Mouse (Mus musculus): ENCODE results near the gene Pes1. TPM values are rescaled to one million over a fixed set of nuclear protein-coding genes. Genes with fewer than 3 reads are reported as not detected.
"Not testable (repeated sequence)": the region's sequence is repeated elsewhere in the genome, so short reads cannot be mapped to it uniquely, and the experiment has no call there.

Gene Pes1
- total and polyA plus RNA-seq, 2 experiments from 2014 or later: 29.8 to 39.7 TPM

GRCm38 (mm10) chr11:3941371-3941770 is 22.4 kb upstream of the Pes1 start:
- no peak overlapping the region for H3K9ac ChIP-seq (replicated peaks; ENCODE audit: low read depth, low read length)
- H3K27me3 ChIP-seq (ENCODE audit: control insufficient read depth, insufficient read depth, low read length): no peaks in the 10 kb centered on the region
- no peaks in the 10 kb centered on the region for H3K9me3 ChIP-seq (replicated peaks; ENCODE audit: control insufficient read depth, low read length)
- no peak for TF ChIP-seq EP300 (IDR thresholded peaks at IDR 0.05; ENCODE audit: low read depth)
- TF ChIP-seq CTCF (IDR thresholded peaks at IDR 0.05; ENCODE audit: low read depth): no peak
- H3K4me1 ChIP-seq (ENCODE audit: control insufficient read depth, insufficient read depth): no peaks in the 10 kb centered on the region
- H3K27ac ChIP-seq (ENCODE audit: low read depth): no peak overlapping the region
- no peak overlapping the region for H3K4me2 ChIP-seq (ENCODE audit: low read depth, low read length)
- no peak overlapping the region for H3K4me3 ChIP-seq (ENCODE audit: low read depth, low read length)
- DNase-seq (ENCODE audit: low spot score) (no peak), ATAC-seq (ENCODE audit: insufficient read depth, low read depth) (no peak)
- H3K36me3 ChIP-seq (replicated peaks; ENCODE audit: control insufficient read depth, insufficient read depth, low read length): no peaks in the 10 kb centered on the region
- 79% methylated on average over 7 of the region's 7 CpGs for WGBS

GRCm38 (mm10) chr11:3946386-3946785 is 17.4 kb upstream of the Pes1 start:
- Histone ChIP-seq H3K36me3 (replicated peaks; ENCODE audit: control insufficient read depth, insufficient read depth, low read length) (no peaks in the 10 kb centered on the region), H3K9me3 (replicated peaks; ENCODE audit: control insufficient read depth, low read length) (no peaks in the 10 kb centered on the region), H3K4me2 (ENCODE audit: low read depth, low read length) (no peak overlapping the region), H3K27me3 (ENCODE audit: control insufficient read depth, insufficient read depth, low read length) (no peaks in the 10 kb centered on the region), H3K27ac (ENCODE audit: low read depth) (no peak overlapping the region), H3K4me3 (ENCODE audit: low read depth, low read length) (no peak overlapping the region), H3K9ac (replicated peaks; ENCODE audit: low read depth, low read length) (no peak overlapping the region), H3K4me1 (ENCODE audit: control insufficient read depth, insufficient read depth) (no peaks in the 10 kb centered on the region)
- ATAC-seq (ENCODE audit: insufficient read depth, low read depth) (no peak), DNase-seq (ENCODE audit: low spot score) (no peak)
- 26% methylated on average over 1 of the region's 1 CpGs for WGBS
- TF ChIP-seq EP300 (IDR thresholded peaks at IDR 0.05; ENCODE audit: low read depth) (no peak), CTCF (IDR thresholded peaks at IDR 0.05; ENCODE audit: low read depth) (no peak)

GRCm38 (mm10) chr11:3954876-3955275 is 8.9 kb upstream of the Pes1 start:
- not testable (repeated sequence) for H3K4me1 ChIP-seq (ENCODE audit: control insufficient read depth, insufficient read depth); DNase-seq (ENCODE audit: low spot score); H3K27ac ChIP-seq (ENCODE audit: low read depth); H3K36me3 ChIP-seq (replicated peaks; ENCODE audit: control insufficient read depth, insufficient read depth, low read length); H3K27me3 ChIP-seq (ENCODE audit: control insufficient read depth, insufficient read depth, low read length); ATAC-seq (ENCODE audit: insufficient read depth, low read depth); H3K4me3 ChIP-seq (ENCODE audit: low read depth, low read length); H3K4me2 ChIP-seq (ENCODE audit: low read depth, low read length); H3K9me3 ChIP-seq (replicated peaks; ENCODE audit: control insufficient read depth, low read length); H3K9ac ChIP-seq (replicated peaks; ENCODE audit: low read depth, low read length)
- 77% methylated on average over 5 of the region's 5 CpGs for WGBS

- WGBS: 74% methylated on average over 4 of the region's 4 CpGs
- H3K4me2 ChIP-seq (ENCODE audit: low read depth, low read length); H3K36me3 ChIP-seq (replicated peaks; ENCODE audit: control insufficient read depth, insufficient read depth, low read length); ATAC-seq (ENCODE audit: insufficient read depth, low read depth); H3K9me3 ChIP-seq (replicated peaks; ENCODE audit: control insufficient read depth, low read length); H3K4me1 ChIP-seq (ENCODE audit: control insufficient read depth, insufficient read depth); H3K9ac ChIP-seq (replicated peaks; ENCODE audit: low read depth, low read length); H3K27ac ChIP-seq (ENCODE audit: low read depth); H3K27me3 ChIP-seq (ENCODE audit: control insufficient read depth, insufficient read depth, low read length); DNase-seq (ENCODE audit: low spot score); H3K4me3 ChIP-seq (ENCODE audit: low read depth, low read length): not testable (repeated sequence)
Measured at GRCm38 (mm10) chr11:3955371-3955770, 8.4 kb upstream of the Pes1 start.

GRCm38 (mm10) chr11:3960901-3961300 is 2.9 kb upstream of the Pes1 start:
- H3K9me3 ChIP-seq (replicated peaks; ENCODE audit: control insufficient read depth, low read length): no peaks in the 10 kb centered on the region
- no peaks in the 10 kb centered on the region for H3K36me3 ChIP-seq (replicated peaks; ENCODE audit: control insufficient read depth, insufficient read depth, low read length)
- peaks cover 11% of the 10 kb centered on the region for H3K4me1 ChIP-seq (ENCODE audit: control insufficient read depth, insufficient read depth)
- H3K4me3 ChIP-seq (ENCODE audit: low read depth, low read length): no peak overlapping the region
- H3K4me2 ChIP-seq (ENCODE audit: low read depth, low read length): no peak overlapping the region
- no peak for TF ChIP-seq CTCF (IDR thresholded peaks at IDR 0.05; ENCODE audit: low read depth)
- no peak for TF ChIP-seq EP300 (IDR thresholded peaks at IDR 0.05; ENCODE audit: low read depth)
- ATAC-seq (ENCODE audit: insufficient read depth, low read depth) (no peak), DNase-seq (ENCODE audit: low spot score) (no peak)
- H3K27me3 ChIP-seq (ENCODE audit: control insufficient read depth, insufficient read depth, low read length): no peaks in the 10 kb centered on the region
- no peak overlapping the region for H3K9ac ChIP-seq (replicated peaks; ENCODE audit: low read depth, low read length)
- no peak overlapping the region for H3K27ac ChIP-seq (ENCODE audit: low read depth)
- WGBS: 33% methylated on average over 2 of the region's 2 CpGs

GRCm38 (mm10) chr11:3961761-3962160 is 2.0 kb upstream of the Pes1 start:
- Histone ChIP-seq H3K4me3 (ENCODE audit: low read depth, low read length) (no peak overlapping the region), H3K9me3 (replicated peaks; ENCODE audit: control insufficient read depth, low read length) (no peaks in the 10 kb centered on the region), H3K9ac (replicated peaks; ENCODE audit: low read depth, low read length) (no peak overlapping the region), H3K27me3 (ENCODE audit: control insufficient read depth, insufficient read depth, low read length) (no peaks in the 10 kb centered on the region), H3K36me3 (replicated peaks; ENCODE audit: control insufficient read depth, insufficient read depth, low read length) (no peaks in the 10 kb centered on the region; the same call in 1 of the 2 replicates), H3K27ac (ENCODE audit: low read depth) (no peak overlapping the region), H3K4me1 (ENCODE audit: control insufficient read depth, insufficient read depth) (peaks cover 11% of the 10 kb centered on the region), H3K4me2 (ENCODE audit: low read depth, low read length) (no peak overlapping the region)
- no peak for ATAC-seq (ENCODE audit: insufficient read depth, low read depth)
- no peak for DNase-seq (ENCODE audit: low spot score)
- TF ChIP-seq EP300 (IDR thresholded peaks at IDR 0.05; ENCODE audit: low read depth) (no peak), CTCF (IDR thresholded peaks at IDR 0.05; ENCODE audit: low read depth) (no peak)
- WGBS: 62% methylated on average over 3 of the region's 3 CpGs

All from heart, postnatal 0 days (tissue).